Mouse (Mus musculus): ENCODE results near the gene Rybp.

DNA sequence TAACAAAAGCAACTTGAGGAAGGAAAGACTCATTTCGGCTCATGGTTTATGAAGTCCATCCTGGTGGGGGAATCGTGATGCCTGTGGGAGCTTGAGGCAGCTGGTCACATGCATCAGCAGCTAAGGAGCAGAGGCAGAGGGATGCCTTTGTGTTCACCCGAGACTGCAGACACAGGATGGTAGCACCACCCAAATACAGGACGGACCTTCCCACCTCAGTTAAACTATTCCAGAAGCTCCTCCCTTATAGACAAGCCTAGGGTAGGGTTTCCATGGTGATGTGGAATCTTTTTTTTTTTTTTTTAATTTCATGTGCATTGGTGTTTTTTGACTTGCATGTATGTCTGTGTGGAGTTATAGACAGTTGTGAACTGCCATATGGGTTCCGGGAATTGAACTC is 64.4 kb downstream of the Rybp start:
- TF ChIP-seq CTCF (IDR thresholded peaks at IDR 0.05; ENCODE audit: borderline replicate concordance, control insufficient read depth, extremely low read depth, insufficient read depth, low read length, poor library complexity) (no peak), POLR2A (IDR thresholded peaks at IDR 0.05; ENCODE audit: control insufficient read depth, extremely low read depth, insufficient read depth, low read length, poor library complexity) (no peak)

All from thymus, adult 2 months (tissue).